Mouse (Mus musculus) heart, postnatal 0 days (tissue): Measurements from ENCODE around the gene Pla2g2c.
A peak's percentile ranks its signal among the peaks of the same experiment; 100 is the strongest.

Experiments
- CTCF ChIP-seq: IDR thresholded peaks from 2 replicates; pipeline ENCODE4 v1.5.1; 2016; ENCODE audit warnings: antibody characterized with exemption, control low read depth, low read depth
- EP300 ChIP-seq: IDR thresholded peaks from 2 replicates; pipeline ENCODE4 v1.6.1; 2016; ENCODE audit warnings: antibody characterized with exemption, low read depth

DNA sequence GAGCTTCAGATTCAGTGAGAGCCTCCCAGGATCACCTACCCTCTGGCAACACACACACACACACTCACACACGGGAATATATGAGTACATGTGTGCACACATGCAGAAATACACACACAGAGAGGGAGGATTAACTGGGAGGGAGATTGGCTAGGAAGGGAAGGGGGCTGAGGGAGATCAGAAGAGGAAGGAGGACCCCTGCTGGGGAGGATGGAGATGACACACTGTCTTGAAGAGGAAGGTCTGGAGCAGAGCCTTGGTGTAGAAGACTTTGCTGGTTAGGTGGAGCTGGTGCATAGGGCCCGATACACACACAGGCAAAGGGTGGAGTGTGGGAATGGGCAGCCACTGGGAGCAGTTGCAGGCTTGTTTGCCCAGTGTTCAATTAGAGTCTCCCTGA lies 68.7 kb downstream of the Pla2g2c start:
- peak; percentile 44 for TF ChIP-seq CTCF
- no peak for TF ChIP-seq EP300
